Mouse (Mus musculus): ENCODE data around the gene Prrt1. TPM values are rescaled to one million over a fixed set of nuclear protein-coding genes. Genes with fewer than 3 reads are reported as not detected.
A peak's percentile ranks its signal among the peaks of the same experiment; 100 is the strongest.

Prrt1 gene
- polyA plus RNA-seq, 1 experiment from 2014 or later = 0.31 TPM

- H3K9ac ChIP-seq (ENCODE audit: low read length) = no peak overlapping the region
- WGBS = 50% methylated on average over 1 of the region's 1 CpGs
- no peak overlapping the region for H3K4me2 ChIP-seq (ENCODE audit: low read depth, low read length)
- no peak for ATAC-seq (ENCODE audit: insufficient read depth, low FRiP score)
- H3K9me3 ChIP-seq (replicated peaks; ENCODE audit: control insufficient read depth, low read length) = no peaks in the 10 kb centered on the region
- H3K4me3 ChIP-seq (replicated peaks; ENCODE audit: low read length) = no peak overlapping the region
- H3K4me1 ChIP-seq (ENCODE audit: control insufficient read depth, insufficient read depth, low read length) = peaks cover 21% of the 10 kb centered on the region
- H3K27ac ChIP-seq (ENCODE audit: low read length) = no peak overlapping the region
- H3K36me3 ChIP-seq (ENCODE audit: control insufficient read depth, insufficient read depth, low read length) = no peaks in the 10 kb centered on the region
- H3K27me3 ChIP-seq (ENCODE audit: control insufficient read depth, insufficient read depth, low read length) = no peaks in the 10 kb centered on the region
Measured at GRCm38 (mm10) chr17:34663558-34663957, 34.2 kb downstream of the Prrt1 start.

- H3K27me3 ChIP-seq (ENCODE audit: control insufficient read depth, insufficient read depth, low read length) = no peaks in the 10 kb centered on the region
- no peak overlapping the region for H3K9ac ChIP-seq (ENCODE audit: low read length)
- no peaks in the 10 kb centered on the region for H3K9me3 ChIP-seq (replicated peaks; ENCODE audit: control insufficient read depth, low read length)
- H3K4me2 ChIP-seq (ENCODE audit: low read depth, low read length) = no peak overlapping the region
- 66% methylated on average over 7 of the region's 7 CpGs for WGBS
- H3K27ac ChIP-seq (ENCODE audit: low read length) = no peak overlapping the region
- H3K4me1 ChIP-seq (ENCODE audit: control insufficient read depth, insufficient read depth, low read length) = peaks cover 21% of the 10 kb centered on the region
- no peaks in the 10 kb centered on the region for H3K36me3 ChIP-seq (ENCODE audit: control insufficient read depth, insufficient read depth, low read length)
- ATAC-seq (ENCODE audit: insufficient read depth, low FRiP score) = no peak
- H3K4me3 ChIP-seq (replicated peaks; ENCODE audit: low read length) = no peak overlapping the region
Measured at GRCm38 (mm10) chr17:34664472-34664871, 35.1 kb downstream of the Prrt1 start.

DNA sequence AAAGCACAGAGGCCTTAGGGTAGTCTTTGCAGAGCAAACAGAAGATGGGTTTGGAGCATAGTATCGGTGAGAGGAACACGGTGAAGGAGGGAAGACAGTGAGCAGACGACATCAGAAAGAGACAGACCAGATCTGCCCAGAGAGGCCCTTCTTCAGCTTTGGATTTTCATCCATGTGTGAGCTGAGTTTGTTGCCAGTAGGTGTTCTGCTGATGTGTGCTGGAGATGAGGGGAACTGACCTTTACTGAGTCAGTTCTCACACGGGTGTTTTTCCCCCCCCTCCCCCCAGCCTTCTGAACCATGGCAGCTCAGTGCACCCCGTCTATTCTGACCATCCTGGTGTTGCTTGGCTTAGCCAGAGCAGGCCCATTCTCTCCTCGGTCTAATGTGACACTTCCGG lies 40.9 kb downstream of the Prrt1 start, which contains the start of gene Tnxb:
TSS of gene Tnxb (plus strand) at position 301 of the 400 bp plus-strand sequence.
- Histone ChIP-seq H3K27ac (ENCODE audit: low read length) (no peak within 1 kb of the TSS), H3K27me3 (ENCODE audit: control insufficient read depth, insufficient read depth, low read length) (peaks cover 49% of the 10 kb centered on the region), H3K36me3 (ENCODE audit: control insufficient read depth, insufficient read depth, low read length) (no peaks in the 10 kb centered on the region), H3K4me1 (ENCODE audit: control insufficient read depth, insufficient read depth, low read length) (peaks cover 14% of the 10 kb centered on the region), H3K4me3 (replicated peaks; ENCODE audit: low read length) (peak within 1 kb of the TSS; percentile 37), H3K9ac (ENCODE audit: low read length) (peak within 1 kb of the TSS; percentile 55), H3K4me2 (ENCODE audit: low read depth, low read length) (peak within 1 kb of the TSS; percentile 48), H3K9me3 (replicated peaks; ENCODE audit: control insufficient read depth, low read length) (no peaks in the 10 kb centered on the region)
- 55% methylated on average over 7 of the region's 7 CpGs for WGBS
- ATAC-seq (ENCODE audit: insufficient read depth, low FRiP score) = no peak

- ATAC-seq (ENCODE audit: insufficient read depth, low FRiP score) = peak; percentile 26; the same call in 1 of the 2 replicates
- H3K4me3 ChIP-seq (replicated peaks; ENCODE audit: low read length) = peak overlapping the region; percentile 37
- no peaks in the 10 kb centered on the region for H3K9me3 ChIP-seq (replicated peaks; ENCODE audit: control insufficient read depth, low read length)
- H3K4me1 ChIP-seq (ENCODE audit: control insufficient read depth, insufficient read depth, low read length) = peaks cover 14% of the 10 kb centered on the region
- peak overlapping the region; percentile 48 for H3K4me2 ChIP-seq (ENCODE audit: low read depth, low read length)
- H3K9ac ChIP-seq (ENCODE audit: low read length) = peak overlapping the region; percentile 55
- 13% methylated on average over 93 of the region's 93 CpGs for WGBS
- H3K36me3 ChIP-seq (ENCODE audit: control insufficient read depth, insufficient read depth, low read length) = no peaks in the 10 kb centered on the region
- no peak overlapping the region for H3K27ac ChIP-seq (ENCODE audit: low read length)
- H3K27me3 ChIP-seq (ENCODE audit: control insufficient read depth, insufficient read depth, low read length) = peaks cover 49% of the 10 kb centered on the region
Measured at GRCm38 (mm10) chr17:34671151-34672066, 42.1 kb downstream of the Prrt1 start.

- Histone ChIP-seq H3K36me3 (ENCODE audit: control insufficient read depth, insufficient read depth, low read length) (no peaks in the 10 kb centered on the region), H3K4me3 (replicated peaks; ENCODE audit: low read length) (peak overlapping the region; percentile 37), H3K4me1 (ENCODE audit: control insufficient read depth, insufficient read depth, low read length) (peaks cover 14% of the 10 kb centered on the region), H3K27me3 (ENCODE audit: control insufficient read depth, insufficient read depth, low read length) (peaks cover 49% of the 10 kb centered on the region), H3K9me3 (replicated peaks; ENCODE audit: control insufficient read depth, low read length) (no peaks in the 10 kb centered on the region), H3K9ac (ENCODE audit: low read length) (peak overlapping the region; percentile 55), H3K27ac (ENCODE audit: low read length) (no peak overlapping the region), H3K4me2 (ENCODE audit: low read depth, low read length) (peak overlapping the region; percentile 48)
- 32% methylated on average over 49 of the region's 49 CpGs for WGBS
- no peak for ATAC-seq (ENCODE audit: insufficient read depth, low FRiP score)
Measured at GRCm38 (mm10) chr17:34672246-34672792, 43.0 kb downstream of the Prrt1 start.

DNA sequence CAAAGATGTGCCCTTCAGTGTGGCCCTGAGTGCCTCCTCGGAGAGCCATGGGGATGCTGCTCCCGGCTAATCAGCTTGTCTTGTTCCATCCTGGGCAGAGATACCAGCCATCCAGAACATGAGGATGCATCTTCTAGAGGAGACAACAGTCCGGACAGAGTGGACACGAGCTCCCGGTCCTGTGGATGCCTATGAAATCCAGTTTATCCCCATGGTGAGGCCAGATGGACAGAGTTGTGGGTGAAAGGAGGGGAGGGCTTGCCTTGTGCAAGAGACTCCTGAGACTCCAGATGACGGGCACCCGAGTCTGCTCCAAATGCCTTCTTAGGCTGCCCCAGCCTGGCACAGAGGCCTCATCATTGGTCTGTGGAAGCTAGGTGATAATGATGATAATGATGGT lies 43.8 kb downstream of the Prrt1 start:
- WGBS = 85% methylated on average over 7 of the region's 7 CpGs
- peaks cover 49% of the 10 kb centered on the region for H3K27me3 ChIP-seq (ENCODE audit: control insufficient read depth, insufficient read depth, low read length)
- no peak for ATAC-seq (ENCODE audit: insufficient read depth, low FRiP score)

DNA sequence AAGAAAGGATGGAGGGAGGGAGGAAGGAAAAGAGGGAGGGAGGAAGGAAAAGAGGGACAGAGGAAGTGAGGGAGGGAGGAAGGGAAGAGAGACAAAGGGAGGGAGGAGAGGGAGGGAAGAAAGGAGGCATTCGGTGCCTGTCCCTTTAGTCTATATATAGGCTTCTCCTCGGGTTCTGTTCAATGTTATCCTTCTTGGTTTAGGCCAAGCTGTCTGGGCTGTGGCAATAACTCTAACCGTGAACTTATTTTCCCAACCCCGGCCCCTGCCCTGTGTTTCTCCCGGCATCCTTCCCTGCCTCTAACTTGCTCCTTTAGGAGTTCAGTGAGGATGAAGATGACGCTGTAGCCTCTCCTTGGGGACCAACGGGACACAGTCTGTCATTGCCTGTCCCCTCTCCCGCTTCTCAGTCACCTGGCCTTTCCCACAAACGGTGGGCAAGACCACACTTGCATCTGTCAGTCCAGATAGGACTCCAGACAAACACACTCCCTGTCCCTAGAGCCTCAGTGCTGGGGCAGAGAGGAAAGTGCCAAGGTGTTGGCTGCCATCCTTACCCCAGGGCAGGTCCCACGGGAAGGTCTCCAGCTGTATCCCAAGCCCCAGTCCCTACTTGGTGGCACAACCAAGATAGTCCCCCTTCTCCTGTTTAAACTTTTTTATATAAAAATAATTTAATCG lies 45.3 kb downstream of the Prrt1 start:
- peak; percentile 57; the same call in 1 of the 2 replicates for ATAC-seq (ENCODE audit: insufficient read depth, low FRiP score)
- H3K4me3 ChIP-seq (replicated peaks; ENCODE audit: low read length) = no peak overlapping the region
- H3K27ac ChIP-seq (ENCODE audit: low read length) = peak overlapping the region; percentile 85
- no peak overlapping the region; the same call in 1 of the 2 replicates for H3K9ac ChIP-seq (ENCODE audit: low read length)
- H3K36me3 ChIP-seq (ENCODE audit: control insufficient read depth, insufficient read depth, low read length) = no peaks in the 10 kb centered on the region
- H3K4me1 ChIP-seq (ENCODE audit: control insufficient read depth, insufficient read depth, low read length) = peaks cover 14% of the 10 kb centered on the region
- WGBS = 36% methylated on average over 11 of the region's 11 CpGs
- peaks cover 53% of the 10 kb centered on the region for H3K27me3 ChIP-seq (ENCODE audit: control insufficient read depth, insufficient read depth, low read length)
- no peaks in the 10 kb centered on the region for H3K9me3 ChIP-seq (replicated peaks; ENCODE audit: control insufficient read depth, low read length)
- peak overlapping the region; percentile 21; the same call in 1 of the 2 replicates for H3K4me2 ChIP-seq (ENCODE audit: low read depth, low read length)

More for the DNA sequence above, 43.8 kb downstream of the Prrt1 start:
- H3K36me3 ChIP-seq (ENCODE audit: control insufficient read depth, insufficient read depth, low read length) = no peaks in the 10 kb centered on the region
- H3K4me3 ChIP-seq (replicated peaks; ENCODE audit: low read length) = no peak overlapping the region
- H3K27ac ChIP-seq (ENCODE audit: low read length) = no peak overlapping the region
- H3K4me2 ChIP-seq (ENCODE audit: low read depth, low read length) = no peak overlapping the region
- H3K4me1 ChIP-seq (ENCODE audit: control insufficient read depth, insufficient read depth, low read length) = peaks cover 14% of the 10 kb centered on the region
- H3K9me3 ChIP-seq (replicated peaks; ENCODE audit: control insufficient read depth, low read length) = no peaks in the 10 kb centered on the region
- no peak overlapping the region for H3K9ac ChIP-seq (ENCODE audit: low read length)

GRCm38 (mm10) chr17:34675205-34676092 lies 46.1 kb downstream of the Prrt1 start:
- H3K27me3 ChIP-seq (ENCODE audit: control insufficient read depth, insufficient read depth, low read length) = peaks cover 46% of the 10 kb centered on the region
- no peaks in the 10 kb centered on the region for H3K9me3 ChIP-seq (replicated peaks; ENCODE audit: control insufficient read depth, low read length)
- H3K9ac ChIP-seq (ENCODE audit: low read length) = peak overlapping the region; percentile 5; the same call in 1 of the 2 replicates
- H3K27ac ChIP-seq (ENCODE audit: low read length) = peak overlapping the region; percentile 85
- peaks cover 14% of the 10 kb centered on the region for H3K4me1 ChIP-seq (ENCODE audit: control insufficient read depth, insufficient read depth, low read length)
- no peak overlapping the region for H3K4me3 ChIP-seq (replicated peaks; ENCODE audit: low read length)
- 45% methylated on average over 13 of the region's 13 CpGs for WGBS
- H3K4me2 ChIP-seq (ENCODE audit: low read depth, low read length) = no peak overlapping the region
- ATAC-seq (ENCODE audit: insufficient read depth, low FRiP score) = 0 out of 2 replicates have a peak, but pooled peaks have one; percentile 11
- H3K36me3 ChIP-seq (ENCODE audit: control insufficient read depth, insufficient read depth, low read length) = no peaks in the 10 kb centered on the region
